Mouse (Mus musculus): ENCODE data around the gene Gm49393. TPM values are rescaled to one million over a fixed set of nuclear protein-coding genes. Genes with fewer than 3 reads are reported as not detected.

Gene Gm49393
- polyA plus RNA-seq, 1 experiment from 2014 or later = not detected

- H3K4me3 ChIP-seq (replicated peaks; ENCODE audit: low read depth, low read length) = no peak overlapping the region
- no peaks in the 10 kb centered on the region for H3K4me1 ChIP-seq (ENCODE audit: control insufficient read depth, insufficient read depth, low read length)
- no peak overlapping the region for H3K4me2 ChIP-seq (ENCODE audit: low read length)
- DNase-seq (no peak), ATAC-seq (ENCODE audit: low FRiP score, low TSS enrichment) (no peak)
- H3K9ac ChIP-seq (replicated peaks; ENCODE audit: low read length) = no peak overlapping the region
- H3K27me3 ChIP-seq (ENCODE audit: control insufficient read depth, insufficient read depth, low read length) = no peaks in the 10 kb centered on the region
- H3K9me3 ChIP-seq (ENCODE audit: control insufficient read depth, low read length) = 0 out of 2 replicates have a peak, but pooled peaks cover 4% of the 10 kb centered on the region
- no peak overlapping the region for H3K27ac ChIP-seq (replicated peaks; ENCODE audit: low read depth, low read length)
- H3K36me3 ChIP-seq (ENCODE audit: control insufficient read depth, insufficient read depth, low read length) = no peaks in the 10 kb centered on the region
Measured at GRCm38 (mm10) chr13:60895406-60896160, 39.8 kb downstream of the Gm49393 start.

GRCm38 (mm10) chr13:60892301-60892700, 43.1 kb downstream of the Gm49393 start:
- Histone ChIP-seq H3K36me3 (ENCODE audit: control insufficient read depth, insufficient read depth, low read length) (no peaks in the 10 kb centered on the region), H3K27ac (replicated peaks; ENCODE audit: low read depth, low read length) (no peak overlapping the region), H3K27me3 (ENCODE audit: control insufficient read depth, insufficient read depth, low read length) (no peaks in the 10 kb centered on the region), H3K4me1 (ENCODE audit: control insufficient read depth, insufficient read depth, low read length) (no peaks in the 10 kb centered on the region), H3K4me3 (replicated peaks; ENCODE audit: low read depth, low read length) (no peak overlapping the region), H3K9me3 (ENCODE audit: control insufficient read depth, low read length) (no peaks in the 10 kb centered on the region), H3K4me2 (ENCODE audit: low read length) (no peak overlapping the region), H3K9ac (replicated peaks; ENCODE audit: low read length) (no peak overlapping the region)
- no peak for DNase-seq
- 82% methylated on average over 1 of the region's 1 CpGs for WGBS
- no peak for ATAC-seq (ENCODE audit: low FRiP score, low TSS enrichment)

GRCm38 (mm10) chr13:60864281-60864680, 71.1 kb downstream of the Gm49393 start, which contains the start of gene 4930486L24Rik:
Gene 4930486L24Rik (minus strand): TSS chr13:60864475.
- no peaks in the 10 kb centered on the region for H3K9me3 ChIP-seq (ENCODE audit: control insufficient read depth, low read length)
- no peaks in the 10 kb centered on the region for H3K27me3 ChIP-seq (ENCODE audit: control insufficient read depth, insufficient read depth, low read length)
- no peak within 1 kb of the TSS for H3K9ac ChIP-seq (replicated peaks; ENCODE audit: low read length)
- H3K4me2 ChIP-seq (ENCODE audit: low read length) = no peak within 1 kb of the TSS
- H3K4me3 ChIP-seq (replicated peaks; ENCODE audit: low read depth, low read length) = no peak within 1 kb of the TSS
- H3K27ac ChIP-seq (replicated peaks; ENCODE audit: low read depth, low read length) = no peak within 1 kb of the TSS
- 72% methylated on average over 1 of the region's 1 CpGs for WGBS
- ATAC-seq (ENCODE audit: low FRiP score, low TSS enrichment) (no peak), DNase-seq (no peak)
- H3K4me1 ChIP-seq (ENCODE audit: control insufficient read depth, insufficient read depth, low read length) = no peaks in the 10 kb centered on the region
- H3K36me3 ChIP-seq (ENCODE audit: control insufficient read depth, insufficient read depth, low read length) = no peaks in the 10 kb centered on the region

DNA sequence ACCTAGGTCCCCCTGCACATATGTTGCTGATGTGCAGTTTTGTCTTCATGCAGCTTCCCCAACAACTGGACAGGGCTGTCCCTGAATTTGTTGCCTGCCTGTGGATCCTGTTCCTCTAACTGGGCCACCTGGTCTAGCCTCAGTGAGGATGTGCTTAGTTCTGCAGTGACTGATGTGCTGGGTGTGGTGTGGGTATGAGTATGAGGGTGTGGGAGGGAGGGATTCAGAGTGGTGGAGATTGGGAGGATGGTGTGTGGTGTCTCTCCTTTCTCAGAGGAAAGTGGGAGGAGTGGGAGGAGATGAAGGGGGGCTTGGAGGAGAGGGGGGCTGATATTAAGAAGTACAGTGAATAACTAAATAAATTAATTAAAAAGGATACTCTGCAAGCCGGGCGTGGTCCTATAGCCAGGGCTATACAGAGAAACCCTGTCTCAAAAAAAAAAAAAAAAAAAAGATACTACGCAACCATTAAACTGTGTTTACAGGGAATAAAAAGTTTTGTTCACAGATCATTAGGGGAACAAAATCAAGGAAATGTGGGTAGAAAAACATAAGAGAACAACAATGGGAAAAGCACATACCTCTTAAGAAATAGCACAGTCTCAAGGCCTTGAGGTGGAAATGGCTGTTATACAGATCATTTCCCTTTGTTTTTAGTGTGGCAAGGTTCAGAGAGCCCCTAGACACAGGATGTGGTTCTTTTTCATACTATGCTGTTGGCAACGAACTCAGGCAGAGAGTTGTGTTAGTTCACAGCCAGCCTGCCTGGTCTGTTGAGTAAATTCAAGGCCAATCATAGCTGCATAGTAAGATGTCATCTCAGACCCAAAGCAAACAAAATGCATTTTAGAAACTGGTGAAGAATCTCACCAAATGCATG, 86.9 kb downstream of the Gm49393 start:
- Histone ChIP-seq H3K9ac (replicated peaks; ENCODE audit: low read length) (no peak overlapping the region), H3K4me3 (replicated peaks; ENCODE audit: low read depth, low read length) (no peak overlapping the region), H3K27ac (replicated peaks; ENCODE audit: low read depth, low read length) (no peak overlapping the region), H3K9me3 (ENCODE audit: control insufficient read depth, low read length) (no peaks in the 10 kb centered on the region), H3K27me3 (ENCODE audit: control insufficient read depth, insufficient read depth, low read length) (no peaks in the 10 kb centered on the region), H3K4me2 (ENCODE audit: low read length) (no peak overlapping the region), H3K36me3 (ENCODE audit: control insufficient read depth, insufficient read depth, low read length) (no peaks in the 10 kb centered on the region), H3K4me1 (ENCODE audit: control insufficient read depth, insufficient read depth, low read length) (no peaks in the 10 kb centered on the region)
- WGBS = 87% methylated on average over 4 of the region's 4 CpGs
- DNase-seq (no peak), ATAC-seq (ENCODE audit: low FRiP score, low TSS enrichment) (no peak)

GRCm38 (mm10) chr13:60843153-60843552, 92.2 kb downstream of the Gm49393 start:
- Histone ChIP-seq H3K27me3 (ENCODE audit: control insufficient read depth, insufficient read depth, low read length) (no peaks in the 10 kb centered on the region), H3K36me3 (ENCODE audit: control insufficient read depth, insufficient read depth, low read length) (no peaks in the 10 kb centered on the region), H3K4me1 (ENCODE audit: control insufficient read depth, insufficient read depth, low read length) (no peaks in the 10 kb centered on the region), H3K27ac (replicated peaks; ENCODE audit: low read depth, low read length) (no peak overlapping the region), H3K9ac (replicated peaks; ENCODE audit: low read length) (no peak overlapping the region), H3K4me2 (ENCODE audit: low read length) (no peak overlapping the region), H3K9me3 (ENCODE audit: control insufficient read depth, low read length) (no peaks in the 10 kb centered on the region), H3K4me3 (replicated peaks; ENCODE audit: low read depth, low read length) (no peak overlapping the region)
- DNase-seq (no peak), ATAC-seq (ENCODE audit: low FRiP score, low TSS enrichment) (no peak)
- 81% methylated on average over 8 of the region's 8 CpGs for WGBS

GRCm38 (mm10) chr13:60842703-60843102, 92.7 kb downstream of the Gm49393 start:
- H3K4me2 ChIP-seq (ENCODE audit: low read length) = no peak overlapping the region
- 94% methylated on average over 6 of the region's 6 CpGs for WGBS
- no peak overlapping the region for H3K9ac ChIP-seq (replicated peaks; ENCODE audit: low read length)
- DNase-seq (no peak), ATAC-seq (ENCODE audit: low FRiP score, low TSS enrichment) (no peak)
- H3K27me3 ChIP-seq (ENCODE audit: control insufficient read depth, insufficient read depth, low read length) = no peaks in the 10 kb centered on the region
- no peaks in the 10 kb centered on the region for H3K9me3 ChIP-seq (ENCODE audit: control insufficient read depth, low read length)
- H3K36me3 ChIP-seq (ENCODE audit: control insufficient read depth, insufficient read depth, low read length) = no peaks in the 10 kb centered on the region
- H3K4me3 ChIP-seq (replicated peaks; ENCODE audit: low read depth, low read length) = no peak overlapping the region
- H3K4me1 ChIP-seq (ENCODE audit: control insufficient read depth, insufficient read depth, low read length) = no peaks in the 10 kb centered on the region
- H3K27ac ChIP-seq (replicated peaks; ENCODE audit: low read depth, low read length) = no peak overlapping the region

GRCm38 (mm10) chr13:60839353-60839902, 96.0 kb downstream of the Gm49393 start:
- ATAC-seq (ENCODE audit: low FRiP score, low TSS enrichment) (no peak), DNase-seq (no peak)
- H3K27ac ChIP-seq (replicated peaks; ENCODE audit: low read depth, low read length) = no peak overlapping the region
- 77% methylated on average over 2 of the region's 2 CpGs for WGBS
- H3K9me3 ChIP-seq (ENCODE audit: control insufficient read depth, low read length) = no peaks in the 10 kb centered on the region
- H3K4me3 ChIP-seq (replicated peaks; ENCODE audit: low read depth, low read length) = no peak overlapping the region
- no peaks in the 10 kb centered on the region for H3K27me3 ChIP-seq (ENCODE audit: control insufficient read depth, insufficient read depth, low read length)
- H3K9ac ChIP-seq (replicated peaks; ENCODE audit: low read length) = no peak overlapping the region
- H3K4me1 ChIP-seq (ENCODE audit: control insufficient read depth, insufficient read depth, low read length) = no peaks in the 10 kb centered on the region
- H3K36me3 ChIP-seq (ENCODE audit: control insufficient read depth, insufficient read depth, low read length) = no peaks in the 10 kb centered on the region
- no peak overlapping the region for H3K4me2 ChIP-seq (ENCODE audit: low read length)

DNA sequence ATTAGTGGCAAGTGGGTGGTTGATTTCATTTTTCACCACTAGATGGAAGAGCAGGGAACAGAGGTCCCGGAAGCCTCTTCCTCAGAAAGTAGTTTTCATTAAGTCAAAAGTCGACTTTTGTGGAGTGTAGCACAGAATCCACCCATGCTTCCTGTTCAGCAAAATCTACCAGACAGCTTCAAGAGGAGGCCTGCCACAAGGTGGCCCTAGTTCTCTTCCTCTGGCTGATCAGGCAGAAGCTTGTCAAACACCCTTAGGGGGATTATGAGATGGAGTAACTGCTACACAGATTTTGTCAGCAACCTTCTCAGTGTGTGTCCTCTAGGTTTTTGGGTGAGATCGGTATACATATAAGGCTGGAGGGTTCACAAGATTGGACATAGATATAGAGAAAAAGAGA, 109.3 kb downstream of the Gm49393 start:
- Histone ChIP-seq H3K4me3 (replicated peaks; ENCODE audit: low read depth, low read length) (no peak overlapping the region), H3K27me3 (ENCODE audit: control insufficient read depth, insufficient read depth, low read length) (no peaks in the 10 kb centered on the region), H3K9me3 (ENCODE audit: control insufficient read depth, low read length) (no peaks in the 10 kb centered on the region), H3K4me2 (ENCODE audit: low read length) (no peak overlapping the region), H3K4me1 (ENCODE audit: control insufficient read depth, insufficient read depth, low read length) (no peaks in the 10 kb centered on the region), H3K36me3 (ENCODE audit: control insufficient read depth, insufficient read depth, low read length) (no peaks in the 10 kb centered on the region), H3K9ac (replicated peaks; ENCODE audit: low read length) (no peak overlapping the region), H3K27ac (replicated peaks; ENCODE audit: low read depth, low read length) (no peak overlapping the region)
- DNase-seq (no peak), ATAC-seq (ENCODE audit: low FRiP score, low TSS enrichment) (no peak)
- 70% methylated on average over 3 of the region's 3 CpGs for WGBS
